Mouse (Mus musculus): Measurements from ENCODE around the gene Ftcd.

GRCm38 (mm10) chr10:76571070-76571469, 4.4 kb upstream of the Ftcd start:
- TF ChIP-seq CTCF (IDR thresholded peaks at IDR 0.05; ENCODE audit: insufficient read depth, low read length) (no peak), POLR2A (IDR thresholded peaks at IDR 0.05; ENCODE audit: borderline replicate concordance, extremely low read depth, low read depth, low read length) (no peak)

Measured in lung, adult 2 months (tissue).